8 mouse cellular contexts compared by ENCODE assay signal in the genomic region with DNA sequence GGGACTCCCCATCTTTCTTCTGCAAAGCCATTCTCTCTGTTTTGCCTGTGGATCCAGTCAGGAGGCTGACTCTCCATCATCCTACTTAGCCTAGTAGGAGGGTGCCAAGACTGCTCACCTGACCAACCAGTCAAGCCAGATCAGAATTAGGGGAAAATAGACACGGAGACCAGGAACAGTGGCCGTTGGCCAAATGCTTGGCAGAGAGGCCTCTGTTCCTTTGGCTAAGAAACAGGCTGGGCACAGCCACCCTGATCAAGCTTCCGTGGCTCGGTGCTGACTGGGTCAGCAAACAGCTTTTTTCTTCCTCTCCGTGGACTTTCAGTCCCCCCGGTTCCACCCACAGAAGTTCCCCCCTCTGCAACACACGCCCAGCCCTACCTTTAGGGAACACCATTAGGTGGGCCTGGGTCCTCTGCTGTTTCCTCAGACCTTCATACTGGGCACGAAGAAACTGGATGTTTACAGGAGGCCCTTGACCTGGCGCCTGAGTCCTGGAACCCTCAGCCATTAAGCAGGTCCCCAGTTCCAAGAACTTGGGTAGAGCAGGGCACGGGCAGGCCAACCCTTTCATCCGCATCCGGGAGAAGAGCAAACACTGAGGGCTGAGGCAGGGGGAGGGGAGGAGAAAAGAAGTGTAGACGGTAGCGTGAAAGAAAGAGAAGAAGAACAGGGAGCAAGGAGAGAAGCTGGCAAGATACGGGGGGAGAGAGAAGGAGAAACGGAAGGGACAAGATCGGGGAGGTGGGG. TPM values are rescaled to one million over a fixed set of nuclear protein-coding genes. Genes with fewer than 3 reads are reported as not detected.
DNase-seq lines count a peak whose midpoint lies in the region; ATAC-seq lines count a peak whose summit lies in the region.

No protein-coding gene starts in this region.

- peak; percentile 49 for DNase-seq in heart, postnatal 4 days
- DNase-seq in limb, embryonic 10.5 days (ENCODE audit: low spot score), result no peak
- DNase-seq in naive thymus-derived CD4-positive, alpha-beta T cell, adult 2 months (ENCODE audit: low read depth), result peak; percentile 40
- no peak for DNase-seq in embryo, embryonic 10.5 days (ENCODE audit: low spot score)

- no peaks in the 10 kb centered on the region for H3K9me3 ChIP-seq in hindbrain, embryonic 15.5 days
- no peaks in the 10 kb centered on the region for H3K9me3 ChIP-seq in hindbrain, embryonic 13.5 days
- H3K9me3 ChIP-seq in embryonic facial prominence, embryonic 12.5 days, result no peaks in the 10 kb centered on the region
- no peaks in the 10 kb centered on the region for H3K9me3 ChIP-seq in limb, embryonic 10.5 days (replicated peaks)

- peak overlapping the region; percentile 28 for H3K4me2 ChIP-seq in hindbrain, embryonic 15.5 days
- H3K4me2 ChIP-seq in hindbrain, embryonic 13.5 days, result no peak overlapping the region
- peak overlapping the region; percentile 36 for H3K4me2 ChIP-seq in embryonic facial prominence, embryonic 12.5 days (replicated peaks)

- 0 out of 2 replicates have a peak, but pooled peaks cover 5% of the 10 kb centered on the region for H3K4me1 ChIP-seq in hindbrain, embryonic 15.5 days (replicated peaks)
- H3K4me1 ChIP-seq in hindbrain, embryonic 13.5 days (replicated peaks), result peaks cover 15% of the 10 kb centered on the region
- H3K4me1 ChIP-seq in embryonic facial prominence, embryonic 12.5 days, result peaks cover 21% of the 10 kb centered on the region
- peaks cover 29% of the 10 kb centered on the region for H3K4me1 ChIP-seq in limb, embryonic 10.5 days

- WGBS in hindbrain, embryonic 15.5 days, result 40% methylated on average over 17 of the region's 17 CpGs
- WGBS in hindbrain, embryonic 13.5 days, result 43% methylated on average over 17 of the region's 17 CpGs
- 41% methylated on average over 17 of the region's 17 CpGs for WGBS in embryonic facial prominence, embryonic 12.5 days
- WGBS in limb, embryonic 10.5 days, result 36% methylated on average over 17 of the region's 17 CpGs

- H3K9ac ChIP-seq in hindbrain, embryonic 15.5 days, result no peak overlapping the region
- no peak overlapping the region for H3K9ac ChIP-seq in hindbrain, embryonic 13.5 days
- no peak overlapping the region for H3K9ac ChIP-seq in embryonic facial prominence, embryonic 12.5 days

- peak; percentile 51; the same call in 1 of the 2 replicates for ATAC-seq in hindbrain, embryonic 15.5 days (ENCODE audit: low FRiP score, low read depth)
- ATAC-seq in hindbrain, embryonic 13.5 days (ENCODE audit: low FRiP score), result no peak
- peak; percentile 74 for ATAC-seq in activated CD4-positive, CD25-positive, alpha-beta regulatory T cell, adult 4 months
- no peak for ATAC-seq in embryonic facial prominence, embryonic 12.5 days (ENCODE audit: insufficient number of reproducible peaks, insufficient read depth, low FRiP score, low TSS enrichment)

- no peak overlapping the region for H3K4me3 ChIP-seq in hindbrain, embryonic 15.5 days
- H3K4me3 ChIP-seq in hindbrain, embryonic 13.5 days, result no peak overlapping the region
- H3K4me3 ChIP-seq in embryonic facial prominence, embryonic 12.5 days, result 0 out of 2 replicates have a peak overlapping the region, but pooled peaks have one; percentile 6
- H3K4me3 ChIP-seq in limb, embryonic 10.5 days, result peak overlapping the region; percentile 34

- H3K36me3 ChIP-seq in hindbrain, embryonic 15.5 days, result no peaks in the 10 kb centered on the region
- H3K36me3 ChIP-seq in hindbrain, embryonic 13.5 days, result no peaks in the 10 kb centered on the region
- H3K36me3 ChIP-seq in embryonic facial prominence, embryonic 12.5 days, result no peaks in the 10 kb centered on the region
- H3K36me3 ChIP-seq in limb, embryonic 10.5 days, result no peaks in the 10 kb centered on the region

- H3K27me3 ChIP-seq in hindbrain, embryonic 15.5 days, result no peaks in the 10 kb centered on the region
- H3K27me3 ChIP-seq in hindbrain, embryonic 13.5 days, result peaks cover 26% of the 10 kb centered on the region; the same call in 1 of the 2 replicates
- H3K27me3 ChIP-seq in embryonic facial prominence, embryonic 12.5 days, result no peaks in the 10 kb centered on the region
- peaks cover 31% of the 10 kb centered on the region for H3K27me3 ChIP-seq in limb, embryonic 10.5 days (ENCODE audit: low read depth, poor library complexity, severe bottlenecking)

- H3K27ac ChIP-seq in hindbrain, embryonic 15.5 days (replicated peaks), result no peak overlapping the region
- no peak overlapping the region for H3K27ac ChIP-seq in hindbrain, embryonic 13.5 days
- no peak overlapping the region for H3K27ac ChIP-seq in embryonic facial prominence, embryonic 12.5 days
- peak overlapping the region; percentile 50; the same call in 1 of the 2 replicates for H3K27ac ChIP-seq in limb, embryonic 10.5 days

RNA-seq across cellular contexts. Expression of a gene that starts 0.7 kb away (rescaled TPM):
- 0.07 and 0.19 TPM in 2 replicates for polyA plus RNA-seq in hindbrain, embryonic 15.5 days (2015; fragmentation: Nextera tagmentation; extraction: Ambion mirVana)
- polyA plus RNA-seq in hindbrain, embryonic 13.5 days (2015; fragmentation: Nextera tagmentation; extraction: Ambion mirVana), result 0.09 and 0.19 TPM in 2 replicates
- polyA plus RNA-seq in activated CD4-positive, CD25-positive, alpha-beta regulatory T cell, adult 4 months (2017; shearing (Covaris generic)), result 10 to 100 TPM; 14.3 to 17.3 TPM
- 0.13 and 0.43 TPM in 2 replicates for polyA plus RNA-seq in embryonic facial prominence, embryonic 12.5 days (2016; fragmentation: Nextera tagmentation; extraction: Ambion mirVana)
- total RNA-seq in heart, postnatal 4 days (2021), result not detected
- polyA plus RNA-seq in limb, embryonic 10.5 days (2016; fragmentation: Nextera tagmentation; extraction: Ambion mirVana), result 0.11 TPM in 1 of 2 replicates, not detected in the other

RNA-seq across cellular contexts. Expression of a gene that starts 40.8 kb away (rescaled TPM):
- 291 and 326 TPM in 2 replicates for polyA plus RNA-seq in hindbrain, embryonic 15.5 days (2015; fragmentation: Nextera tagmentation; extraction: Ambion mirVana)
- 274 and 282 TPM in 2 replicates for polyA plus RNA-seq in hindbrain, embryonic 13.5 days (2015; fragmentation: Nextera tagmentation; extraction: Ambion mirVana)
- 100 to 1,000 TPM; 170 to 200 TPM for polyA plus RNA-seq in activated CD4-positive, CD25-positive, alpha-beta regulatory T cell, adult 4 months (2017; shearing (Covaris generic))
- 378 and 389 TPM in 2 replicates for polyA plus RNA-seq in embryonic facial prominence, embryonic 12.5 days (2016; fragmentation: Nextera tagmentation; extraction: Ambion mirVana)
- 100 to 1,000 TPM; 182 to 189 TPM for total RNA-seq in heart, postnatal 4 days (2021)
- 399 and 437 TPM in 2 replicates for polyA plus RNA-seq in limb, embryonic 10.5 days (2016; fragmentation: Nextera tagmentation; extraction: Ambion mirVana)

Comparison
In these comparisons a context has a peak if more than half of its experiments do, and no peak if none do; other contexts are left out.
1. ATAC-seq: peak in hindbrain, embryonic 15.5 days (single experiment) and activated CD4-positive, CD25-positive, alpha-beta regulatory T cell, adult 4 months (single experiment); none in hindbrain, embryonic 13.5 days (single experiment) and embryonic facial prominence, embryonic 12.5 days (single experiment).
2. H3K4me3 ChIP-seq: peak in embryonic facial prominence, embryonic 12.5 days (single experiment) and limb, embryonic 10.5 days (single experiment); none in hindbrain, embryonic 15.5 days (single experiment) and hindbrain, embryonic 13.5 days (single experiment).
3. DNase-seq: peak in heart, postnatal 4 days (single experiment) and naive thymus-derived CD4-positive, alpha-beta T cell, adult 2 months (single experiment); none in limb, embryonic 10.5 days (single experiment) and embryo, embryonic 10.5 days (single experiment).
4. RNA of a gene that starts 0.7 kb away (polyA plus RNA-seq): 14.3 to 17.3 TPM in activated CD4-positive, CD25-positive, alpha-beta regulatory T cell, adult 4 months; 0.07 to 0.19 TPM in hindbrain, embryonic 15.5 days, 0.13 to 0.43 TPM in embryonic facial prominence, embryonic 12.5 days, 0.11 TPM in limb, embryonic 10.5 days and 0.09 to 0.19 TPM in hindbrain, embryonic 13.5 days; every median in the first group is over 10 times any median in the second.